Mouse (Mus musculus): ENCODE results near the gene Anxa11. TPM values are rescaled to one million over a fixed set of nuclear protein-coding genes. Genes with fewer than 3 reads are reported as not detected.
"Not testable (repeated sequence)": the region's sequence is repeated elsewhere in the genome, so short reads cannot be mapped to it uniquely, and the experiment has no call there.

Gene Anxa11
- polyA plus RNA-seq, 1 experiment: 62.5 TPM

GRCm38 (mm10) chr14:25863721-25864120 lies 21.8 kb downstream of the Anxa11 start:
- no peak for TF ChIP-seq CTCF (IDR thresholded peaks at IDR 0.05; ENCODE audit: low read depth, low read length)
- TF ChIP-seq POLR2A (IDR thresholded peaks at IDR 0.05; ENCODE audit: borderline replicate concordance, low read depth, low read length): no peak
- no peak overlapping the region for H3K27ac ChIP-seq (ENCODE audit: insufficient read depth, low read depth, low read length)
- no peak overlapping the region for H3K4me3 ChIP-seq (ENCODE audit: insufficient read depth, low read length)
- peaks cover 17% of the 10 kb centered on the region for H3K4me1 ChIP-seq (ENCODE audit: control insufficient read depth, insufficient read depth, low read length)

DNA sequence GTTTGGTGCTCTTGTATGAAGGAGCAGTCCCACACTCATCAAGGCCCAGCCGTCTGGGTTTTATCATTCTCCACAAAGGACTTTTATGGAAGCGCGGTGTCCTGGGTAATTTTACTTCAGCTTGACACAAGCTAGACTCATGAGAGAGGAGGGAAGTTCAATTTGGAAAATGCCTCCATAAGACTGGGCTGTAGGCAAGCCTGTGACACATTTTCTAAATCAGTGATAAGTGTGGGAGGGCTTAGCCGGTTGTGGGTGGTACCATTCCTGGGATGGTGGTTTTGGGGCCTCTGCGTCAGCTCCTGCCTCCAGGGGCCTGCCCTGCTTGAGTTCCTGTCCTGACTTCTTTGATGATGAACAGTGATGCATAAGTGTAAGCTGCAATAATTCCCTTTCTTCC lies 23.3 kb downstream of the Anxa11 start:
- Histone ChIP-seq H3K4me3 (ENCODE audit: insufficient read depth, low read length) (no peak overlapping the region), H3K4me1 (ENCODE audit: control insufficient read depth, insufficient read depth, low read length) (peaks cover 30% of the 10 kb centered on the region), H3K27ac (ENCODE audit: insufficient read depth, low read depth, low read length) (no peak overlapping the region)
- TF ChIP-seq CTCF (IDR thresholded peaks at IDR 0.05; ENCODE audit: low read depth, low read length) (no peak), POLR2A (IDR thresholded peaks at IDR 0.05; ENCODE audit: borderline replicate concordance, low read depth, low read length) (no peak)

DNA sequence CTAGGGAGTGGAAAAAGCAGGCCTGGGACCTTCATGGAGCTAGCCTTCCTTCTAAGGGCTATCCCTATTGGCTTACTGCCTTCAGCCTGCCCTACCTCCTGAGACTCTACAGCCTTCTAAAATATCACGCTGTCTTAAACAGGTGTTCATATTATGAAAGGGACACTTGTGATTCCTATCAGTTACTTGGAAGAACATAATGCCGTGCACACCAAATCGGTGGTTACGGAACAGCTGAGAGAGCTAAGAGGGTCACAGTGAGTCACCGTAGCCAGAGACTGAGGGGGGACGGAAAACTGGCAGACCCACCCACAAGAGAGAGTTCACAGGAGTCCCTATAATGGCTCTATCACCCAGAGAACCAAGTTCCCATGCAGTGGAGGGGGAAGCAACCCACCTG lies 24.4 kb downstream of the Anxa11 start:
- no peak overlapping the region for H3K4me3 ChIP-seq (ENCODE audit: insufficient read depth, low read length)
- H3K27ac ChIP-seq (ENCODE audit: insufficient read depth, low read depth, low read length): no peak overlapping the region
- TF ChIP-seq POLR2A (IDR thresholded peaks at IDR 0.05; ENCODE audit: borderline replicate concordance, low read depth, low read length): no peak
- TF ChIP-seq CTCF (IDR thresholded peaks at IDR 0.05; ENCODE audit: low read depth, low read length): no peak
- H3K4me1 ChIP-seq (ENCODE audit: control insufficient read depth, insufficient read depth, low read length): peaks cover 26% of the 10 kb centered on the region

DNA sequence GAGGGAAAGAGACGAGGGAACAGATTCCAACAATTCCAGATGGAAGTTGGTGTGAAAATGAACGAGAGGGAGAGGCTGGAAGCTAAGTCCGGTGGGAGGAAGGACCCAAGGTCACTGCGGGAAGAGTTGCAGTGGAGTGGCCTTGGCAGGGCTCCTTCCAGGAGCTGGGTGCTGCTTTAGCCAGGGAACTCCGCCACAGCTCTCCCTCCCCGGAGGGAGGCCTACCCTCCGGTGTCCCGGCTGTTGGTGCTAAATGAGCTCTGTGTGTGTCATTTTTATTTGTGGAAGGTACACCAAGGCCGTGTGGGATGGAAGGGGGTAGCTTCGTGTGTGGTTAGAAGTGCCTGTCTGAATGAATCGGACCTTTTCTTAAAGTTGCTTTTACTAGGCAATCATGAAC lies 24.9 kb downstream of the Anxa11 start:
- Histone ChIP-seq H3K27ac (ENCODE audit: insufficient read depth, low read depth, low read length) (no peak overlapping the region), H3K4me3 (ENCODE audit: insufficient read depth, low read length) (no peak overlapping the region), H3K4me1 (ENCODE audit: control insufficient read depth, insufficient read depth, low read length) (peaks cover 24% of the 10 kb centered on the region)
- no peak for TF ChIP-seq CTCF (IDR thresholded peaks at IDR 0.05; ENCODE audit: low read depth, low read length)
- no peak for TF ChIP-seq POLR2A (IDR thresholded peaks at IDR 0.05; ENCODE audit: borderline replicate concordance, low read depth, low read length)

GRCm38 (mm10) chr14:25867834-25868233 lies 25.9 kb downstream of the Anxa11 start:
- Histone ChIP-seq H3K27ac (ENCODE audit: insufficient read depth, low read depth, low read length) (no peak overlapping the region), H3K4me3 (ENCODE audit: insufficient read depth, low read length) (no peak overlapping the region), H3K4me1 (ENCODE audit: control insufficient read depth, insufficient read depth, low read length) (peaks cover 23% of the 10 kb centered on the region)
- no peak for TF ChIP-seq CTCF (IDR thresholded peaks at IDR 0.05; ENCODE audit: low read depth, low read length)
- no peak for TF ChIP-seq POLR2A (IDR thresholded peaks at IDR 0.05; ENCODE audit: borderline replicate concordance, low read depth, low read length)

DNA sequence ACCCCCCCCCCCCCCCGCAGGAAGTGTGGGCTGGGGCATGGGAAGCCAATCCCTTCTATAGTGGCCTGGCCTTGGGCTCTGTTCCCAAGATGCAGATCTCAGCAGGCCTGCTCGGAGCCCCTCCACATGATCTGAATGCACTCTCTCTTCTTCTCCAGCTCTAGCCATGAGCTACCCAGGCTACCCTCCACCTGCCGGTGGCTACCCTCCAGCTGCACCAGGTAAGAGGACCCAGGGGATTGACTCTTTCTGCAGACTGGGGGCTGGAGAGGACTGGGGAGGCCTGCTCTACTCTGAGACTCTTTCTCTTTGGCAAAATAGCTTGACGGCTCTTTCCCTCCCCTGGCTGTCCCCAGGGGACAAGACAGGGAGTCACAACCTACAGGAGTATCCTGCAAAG lies 26.8 kb downstream of the Anxa11 start:
- TF ChIP-seq CTCF (IDR thresholded peaks at IDR 0.05; ENCODE audit: low read depth, low read length) (no peak), POLR2A (IDR thresholded peaks at IDR 0.05; ENCODE audit: borderline replicate concordance, low read depth, low read length) (no peak)
- Histone ChIP-seq H3K4me1 (ENCODE audit: control insufficient read depth, insufficient read depth, low read length) (peaks cover 23% of the 10 kb centered on the region), H3K27ac (ENCODE audit: insufficient read depth, low read depth, low read length) (no peak overlapping the region), H3K4me3 (ENCODE audit: insufficient read depth, low read length) (no peak overlapping the region)

- Histone ChIP-seq H3K4me3 (ENCODE audit: insufficient read depth, low read length) (no peak overlapping the region), H3K4me1 (ENCODE audit: control insufficient read depth, insufficient read depth, low read length) (peaks cover 23% of the 10 kb centered on the region), H3K27ac (ENCODE audit: insufficient read depth, low read depth, low read length) (no peak overlapping the region)
- TF ChIP-seq POLR2A (IDR thresholded peaks at IDR 0.05; ENCODE audit: borderline replicate concordance, low read depth, low read length) (no peak), CTCF (IDR thresholded peaks at IDR 0.05; ENCODE audit: low read depth, low read length) (no peak)
Observed at GRCm38 (mm10) chr14:25869135-25869878, 27.4 kb downstream of the Anxa11 start.

GRCm38 (mm10) chr14:25872461-25873415 lies 30.8 kb downstream of the Anxa11 start:
- H3K4me3 ChIP-seq (ENCODE audit: insufficient read depth, low read length): no peak overlapping the region
- H3K27ac ChIP-seq (ENCODE audit: insufficient read depth, low read depth, low read length): no peak overlapping the region
- TF ChIP-seq POLR2A (IDR thresholded peaks at IDR 0.05; ENCODE audit: borderline replicate concordance, low read depth, low read length) (no peak), CTCF (IDR thresholded peaks at IDR 0.05; ENCODE audit: low read depth, low read length) (no peak)

DNA sequence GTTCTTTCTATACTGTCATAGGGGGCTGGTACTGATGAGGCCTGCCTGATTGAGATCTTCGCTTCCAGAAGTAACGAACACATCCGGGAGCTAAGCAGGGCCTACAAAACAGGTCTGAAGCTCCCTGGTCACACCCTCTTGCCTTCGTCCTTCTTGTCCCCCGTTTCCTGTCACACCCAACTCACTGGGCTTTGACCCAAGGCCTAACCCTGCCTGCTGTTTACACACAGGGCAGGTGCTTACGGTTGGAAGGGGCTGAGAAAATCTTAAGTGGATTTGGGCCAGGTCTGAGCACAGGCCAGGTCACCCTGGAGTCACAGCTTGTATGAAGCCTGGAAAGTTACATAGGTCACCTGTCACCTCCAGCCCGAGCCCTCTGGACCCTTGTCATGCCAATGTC lies 34.7 kb downstream of the Anxa11 start:
- H3K27ac ChIP-seq (ENCODE audit: insufficient read depth, low read depth, low read length); H3K4me3 ChIP-seq (ENCODE audit: insufficient read depth, low read length); H3K4me1 ChIP-seq (ENCODE audit: control insufficient read depth, insufficient read depth, low read length): not testable (repeated sequence)

More at GRCm38 (mm10) chr14:25872461-25873415, 30.8 kb downstream of the Anxa11 start:
- H3K4me1 ChIP-seq (ENCODE audit: control insufficient read depth, insufficient read depth, low read length): peaks cover 19% of the 10 kb centered on the region

DNA sequence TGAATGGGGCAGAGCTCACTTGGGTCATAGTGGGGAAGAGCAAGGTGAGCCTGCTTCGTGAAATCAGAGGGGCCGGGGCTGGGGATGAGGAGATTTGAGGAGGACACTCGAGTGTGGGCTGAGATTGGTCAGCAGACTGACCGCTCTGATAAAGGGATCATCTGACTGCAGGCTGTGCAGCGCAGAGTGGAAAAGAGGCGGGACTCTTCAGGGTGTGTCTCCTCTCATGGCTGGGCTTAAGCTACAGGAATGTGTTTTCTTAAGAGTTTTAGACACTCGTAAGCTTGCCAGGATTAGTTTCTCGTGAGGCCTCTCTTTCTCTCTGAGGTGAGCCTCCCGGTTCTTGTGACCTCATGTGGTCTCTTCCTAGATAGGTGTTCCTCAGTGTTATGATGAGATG lies 39.8 kb downstream of the Anxa11 start:
- H3K27ac ChIP-seq (ENCODE audit: insufficient read depth, low read depth, low read length); H3K4me3 ChIP-seq (ENCODE audit: insufficient read depth, low read length); H3K4me1 ChIP-seq (ENCODE audit: control insufficient read depth, insufficient read depth, low read length): not testable (repeated sequence)

GRCm38 (mm10) chr14:25885886-25886285 lies 43.9 kb downstream of the Anxa11 start:
- H3K4me1 ChIP-seq (ENCODE audit: control insufficient read depth, insufficient read depth, low read length); H3K27ac ChIP-seq (ENCODE audit: insufficient read depth, low read depth, low read length); H3K4me3 ChIP-seq (ENCODE audit: insufficient read depth, low read length): not testable (repeated sequence)

DNA sequence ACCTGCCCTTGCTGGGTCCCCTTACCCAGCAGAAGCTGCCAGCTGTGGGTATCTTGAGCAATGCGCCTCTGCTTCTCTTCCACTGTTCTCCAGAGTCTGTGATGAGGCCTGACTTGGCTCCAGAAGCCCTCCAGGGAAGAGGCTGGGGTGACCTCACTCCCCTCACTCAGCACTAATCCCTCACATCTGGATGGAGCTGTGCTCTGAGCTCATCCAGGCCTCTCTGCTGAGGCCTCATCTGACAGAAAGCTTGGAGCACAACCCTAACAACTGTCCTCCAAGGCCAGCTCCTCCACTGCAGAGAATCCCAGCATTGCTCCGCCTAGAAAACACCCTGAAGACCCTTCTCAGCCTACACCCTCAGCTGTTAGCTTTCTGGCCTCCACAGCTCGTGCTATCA lies 52.6 kb downstream of the Anxa11 start:
- H3K27ac ChIP-seq (ENCODE audit: insufficient read depth, low read depth, low read length); H3K4me3 ChIP-seq (ENCODE audit: insufficient read depth, low read length); H3K4me1 ChIP-seq (ENCODE audit: control insufficient read depth, insufficient read depth, low read length): not testable (repeated sequence)

GRCm38 (mm10) chr14:25895686-25896085 lies 53.7 kb downstream of the Anxa11 start:
- not testable (repeated sequence) for H3K4me1 ChIP-seq (ENCODE audit: control insufficient read depth, insufficient read depth, low read length); H3K27ac ChIP-seq (ENCODE audit: insufficient read depth, low read depth, low read length); H3K4me3 ChIP-seq (ENCODE audit: insufficient read depth, low read length)

DNA sequence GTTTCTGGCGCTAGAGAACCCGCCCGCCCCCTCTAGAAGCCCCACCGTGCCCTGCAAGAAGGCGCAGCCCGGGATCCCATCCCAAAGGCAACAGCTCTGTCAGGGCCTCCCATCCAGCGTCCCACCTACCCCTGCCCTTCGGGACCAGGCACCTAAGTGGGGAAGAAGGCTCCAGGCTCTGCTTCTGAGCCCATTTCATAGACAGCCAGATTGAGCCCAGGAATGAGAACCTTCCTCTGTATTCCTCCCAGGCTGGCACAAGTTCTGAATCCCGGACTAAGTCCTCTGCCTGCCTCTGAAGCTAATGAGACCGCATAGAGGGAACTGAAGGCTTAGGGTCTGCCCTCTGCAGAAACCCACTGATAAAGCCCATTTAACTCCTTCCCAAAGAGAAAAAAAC lies 61.0 kb downstream of the Anxa11 start, which contains the start of gene Plac9a:
Gene Plac9a (minus strand): TSS at position 101 of the 400 bp plus-strand sequence.
- not testable (repeated sequence) for H3K27ac ChIP-seq (ENCODE audit: insufficient read depth, low read depth, low read length); H3K4me3 ChIP-seq (ENCODE audit: insufficient read depth, low read length); H3K4me1 ChIP-seq (ENCODE audit: control insufficient read depth, insufficient read depth, low read length)

Measured in bone marrow macrophage, adult 2 months (primary cell).